Mouse (Mus musculus) midbrain, postnatal 0 days (tissue): ENCODE results near the gene Hunk. TPM values are rescaled to one million over a fixed set of nuclear protein-coding genes. Genes with fewer than 3 reads are reported as not detected.

Experiments used
- ATAC-seq: fragments of 200-750 bp; cut with Nextera tagmentation; 2 replicates; pipeline ENCODE4 v1.8.0; 2017; ENCODE audit warnings: moderate number of reproducible peaks, mild to moderate bottlenecking, moderate TSS enrichment, moderate library complexity; ENCODE audit not compliant: low FRiP score
- DNase-seq: peaks from one replicate; pipeline ENCODE4 v3.0.0-alpha.2; 2015; ENCODE audit warnings: low spot score
- H3K27ac ChIP-seq: fragments of 300-500 bp; sonication (generic); 2 replicates; pipeline ENCODE4 v1.5.1; 2014; ENCODE audit warnings: low read depth, mild to moderate bottlenecking, low read length, mixed read lengths
- H3K27me3 ChIP-seq: fragments of 300-500 bp; sonication (generic); 2 replicates; pipeline ENCODE4 v1.6.1; 2014; ENCODE audit warnings: low read length, control low read depth, mixed read lengths; ENCODE audit not compliant: insufficient read depth
- H3K36me3 ChIP-seq: fragments of 300-500 bp; sonication (generic); 2 replicates; pipeline ENCODE4 v1.6.1; 2014; ENCODE audit warnings: low read length, control low read depth, mixed read lengths; ENCODE audit not compliant: insufficient read depth
- H3K4me1 ChIP-seq: fragments of 300-500 bp; sonication (generic); 2 replicates; pipeline ENCODE4 v1.6.1; 2014; ENCODE audit warnings: mild to moderate bottlenecking, control low read depth, antibody characterized with exemption, low read length, mixed read lengths; ENCODE audit not compliant: insufficient read depth
- H3K4me2 ChIP-seq: fragments of 300-500 bp; sonication (generic); 2 replicates; pipeline ENCODE4 v1.6.1; 2014; ENCODE audit warnings: low read depth, mild to moderate bottlenecking, low read length, mixed read lengths; ENCODE audit not compliant: poor library complexity, severe bottlenecking
- H3K4me3 ChIP-seq: fragments of 300-500 bp; sonication (generic); 2 replicates; pipeline ENCODE4 v1.5.1; 2014; ENCODE audit warnings: low read depth, mild to moderate bottlenecking, low read length, moderate library complexity
- H3K9ac ChIP-seq: fragments of 300-500 bp; sonication (generic); replicated peaks from 2 replicates; pipeline ENCODE4 v1.6.1; 2014; ENCODE audit warnings: mild to moderate bottlenecking, low read length, moderate library complexity, mixed read lengths; ENCODE audit not compliant: poor library complexity, severe bottlenecking
- H3K9me3 ChIP-seq: fragments of 300-500 bp; sonication (generic); 2 replicates; pipeline ENCODE4 v1.6.1; 2016; ENCODE audit warnings: low read length, control low read depth
- CTCF ChIP-seq: IDR thresholded peaks from 2 replicates; pipeline ENCODE4 v1.5.1; 2016; ENCODE audit warnings: antibody characterized with exemption, mild to moderate bottlenecking
- whole genome bisulfite sequencing: fragments of 180-500 bp; shearing (Covaris S2); extraction: QIAGEN DNeasy Blood & Tissue Kit; methylation state at CpG from one replicate; pipeline ENCODE4 v1.1.7; 2014; 5-methylcytosine and 5-hydroxymethylcytosine counted together
- polyA plus RNA-seq: library from polyadenylated mRNA; unstranded; fragments of >200 nt; fragmentation: Nextera tagmentation; extraction: Ambion mirVana; gene quantifications from 2 replicates; pipeline ENCODE4 v1.2.1, GENCODE M21; 2015
- total RNA-seq: library from RNA; depleted of rRNA; stranded (reverse); fragments of >200 nt; gene quantifications from 2 replicates; pipeline ENCODE4 v1.2.3, GENCODE M21; 2014

Hunk gene
- total and polyA plus RNA-seq, 2 experiments from 2014 or later = 3.9 to 12.8 TPM

DNA sequence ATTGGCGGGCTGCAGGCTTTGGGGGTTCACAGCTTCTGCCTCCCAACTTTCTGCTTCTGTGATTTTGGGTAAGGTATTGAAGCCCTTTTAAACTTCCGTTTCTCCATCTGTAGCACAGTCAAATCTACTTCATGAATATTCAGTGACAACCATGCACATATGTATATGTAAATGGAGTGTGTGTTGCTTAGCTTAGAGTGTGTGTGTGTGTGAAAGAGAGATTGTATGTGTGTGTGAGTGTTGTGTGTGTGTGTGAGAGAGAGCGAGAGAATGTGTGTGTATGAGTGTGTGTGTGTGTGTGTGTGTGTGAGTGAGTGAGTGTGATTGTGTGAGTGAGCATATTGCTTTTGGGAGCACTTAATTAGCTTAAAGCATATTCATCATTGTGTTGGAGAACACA, 19.4 kb downstream of the Hunk start:
- no peak for TF ChIP-seq CTCF
- DNase-seq = no peak

DNA sequence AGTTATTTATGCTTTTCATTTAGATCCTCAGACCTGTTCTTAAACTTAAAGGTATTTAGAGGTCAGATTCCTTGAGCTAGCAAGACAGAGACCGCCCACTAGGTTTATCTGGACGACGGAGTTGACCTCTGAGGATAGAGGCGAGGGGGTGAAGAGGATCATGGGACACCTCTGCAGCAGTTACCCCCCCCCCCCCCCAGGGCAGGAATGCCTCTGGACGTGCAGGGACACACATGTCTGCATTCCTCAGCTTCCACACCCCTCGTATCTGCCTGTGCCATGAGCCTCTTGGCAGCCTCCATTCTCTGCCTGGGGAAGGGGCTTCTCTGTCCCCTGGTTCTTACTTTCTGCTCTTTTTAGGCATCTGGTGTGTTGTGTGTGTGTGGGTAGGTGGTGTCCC, 19.8 kb downstream of the Hunk start:
- Histone ChIP-seq H3K27me3 (no peaks in the 10 kb centered on the region), H3K9ac (no peak overlapping the region), H3K4me3 (no peak overlapping the region), H3K4me1 (no peaks in the 10 kb centered on the region), H3K36me3 (no peaks in the 10 kb centered on the region), H3K4me2 (no peak overlapping the region), H3K27ac (no peak overlapping the region), H3K9me3 (no peaks in the 10 kb centered on the region)
- ATAC-seq (no peak), DNase-seq (no peak)
- WGBS = 56% methylated on average over 6 of the region's 6 CpGs
- TF ChIP-seq CTCF = no peak

More for the DNA sequence above, 19.4 kb downstream of the Hunk start:
- Histone ChIP-seq H3K4me1 (no peaks in the 10 kb centered on the region), H3K4me3 (no peak overlapping the region), H3K36me3 (no peaks in the 10 kb centered on the region), H3K9ac (no peak overlapping the region), H3K27me3 (no peaks in the 10 kb centered on the region), H3K9me3 (no peaks in the 10 kb centered on the region), H3K27ac (no peak overlapping the region), H3K4me2 (no peak overlapping the region)
- no peak for ATAC-seq
- 78% methylated on average over 3 of the region's 3 CpGs for WGBS

DNA sequence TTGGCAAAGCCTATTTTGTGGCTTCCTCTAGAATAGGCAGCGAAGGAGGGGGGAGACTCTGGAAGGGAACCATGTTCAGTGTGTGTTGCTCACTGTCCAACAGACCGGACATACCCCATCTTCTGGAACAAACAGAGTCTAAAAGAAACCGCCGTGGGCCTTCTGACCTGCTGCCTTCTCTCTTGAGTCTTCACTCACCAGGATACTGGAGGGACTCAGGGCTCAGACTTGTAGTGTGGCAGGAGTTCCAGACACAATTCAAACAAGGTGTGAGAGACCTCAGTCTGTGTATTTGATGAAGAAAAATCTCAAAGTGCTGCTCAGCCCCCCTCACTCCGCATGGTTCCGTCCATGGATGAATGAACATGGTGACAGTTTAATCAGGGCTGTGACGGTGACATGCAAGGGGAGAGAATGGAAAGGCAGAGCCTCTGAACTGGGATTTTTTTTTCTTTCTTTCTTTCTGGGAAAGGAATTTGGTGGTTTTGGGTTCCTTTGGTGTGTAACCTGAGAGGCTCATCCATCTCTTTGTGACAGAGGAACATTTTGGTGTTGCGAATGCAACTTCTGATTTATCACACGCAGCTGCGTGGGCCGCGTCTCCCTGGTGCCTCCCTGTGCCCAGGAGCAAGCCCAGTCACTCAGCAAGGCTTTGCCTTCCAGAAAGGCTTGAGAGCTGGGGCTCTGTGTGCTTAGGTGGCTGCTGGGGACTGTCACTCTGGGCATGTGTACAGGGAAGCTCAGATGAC, 21.9 kb downstream of the Hunk start:
- Histone ChIP-seq H3K4me3 (no peak overlapping the region), H3K27me3 (no peaks in the 10 kb centered on the region), H3K9ac (no peak overlapping the region), H3K4me1 (no peaks in the 10 kb centered on the region), H3K36me3 (no peaks in the 10 kb centered on the region), H3K4me2 (no peak overlapping the region), H3K9me3 (no peaks in the 10 kb centered on the region), H3K27ac (no peak overlapping the region)
- ATAC-seq = 0 out of 2 replicates have a peak, but pooled peaks have one; percentile 20
- DNase-seq = peak; percentile 37
- TF ChIP-seq CTCF = no peak
- 29% methylated on average over 12 of the region's 12 CpGs for WGBS

DNA sequence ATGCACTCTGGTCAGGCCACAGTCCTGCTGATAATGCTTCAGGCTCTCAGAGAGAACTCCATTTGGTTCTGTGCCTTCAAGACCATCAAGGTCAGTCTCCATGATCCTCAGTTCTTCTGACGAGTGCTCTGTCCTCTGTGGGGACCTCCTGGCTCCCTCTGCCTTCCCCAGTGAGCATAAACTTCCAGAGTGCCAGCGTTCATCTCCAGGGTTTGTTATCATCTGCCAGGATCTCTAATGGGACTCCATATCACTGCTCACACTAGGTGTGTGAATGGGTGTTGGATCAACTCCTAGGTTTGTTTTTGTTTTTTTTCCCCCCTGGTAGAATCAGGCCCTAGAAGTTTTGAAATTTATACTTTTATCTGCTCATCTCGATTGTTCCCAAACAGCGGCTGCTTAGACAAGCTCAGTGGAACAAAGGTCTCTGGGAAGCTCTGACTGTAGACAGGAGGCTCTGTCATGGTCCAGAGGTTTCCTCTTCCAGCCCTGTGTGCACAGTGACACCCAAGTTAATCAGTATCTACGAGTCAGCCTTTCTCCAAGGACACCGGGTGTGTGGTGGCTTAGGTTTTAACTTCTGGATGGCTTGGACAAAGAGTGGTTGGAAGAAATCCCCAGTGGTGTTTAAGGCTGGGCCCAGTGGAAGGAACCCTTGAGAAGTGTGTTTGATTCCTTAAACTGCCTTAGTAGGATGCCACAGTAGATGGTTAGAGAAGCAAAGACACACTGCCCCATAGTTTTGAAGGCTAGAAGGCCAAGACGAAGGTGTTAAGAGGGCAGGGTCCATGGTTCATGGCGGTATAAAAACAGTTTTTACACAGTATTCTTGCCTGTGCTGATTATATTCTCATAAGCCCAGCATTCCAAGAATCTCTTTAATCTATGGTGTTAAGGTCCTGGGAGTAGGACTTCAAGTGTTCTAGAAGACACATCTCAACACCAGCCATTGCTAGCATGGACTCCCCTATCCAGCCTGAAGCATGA, 26.6 kb downstream of the Hunk start:
- Histone ChIP-seq H3K27ac (no peak overlapping the region), H3K4me1 (no peaks in the 10 kb centered on the region), H3K4me2 (no peak overlapping the region), H3K9ac (no peak overlapping the region), H3K36me3 (no peaks in the 10 kb centered on the region), H3K4me3 (no peak overlapping the region), H3K9me3 (no peaks in the 10 kb centered on the region), H3K27me3 (no peaks in the 10 kb centered on the region)
- DNase-seq = no peak
- no peak for ATAC-seq
- no peak for TF ChIP-seq CTCF
- 88% methylated on average over 8 of the region's 8 CpGs for WGBS

DNA sequence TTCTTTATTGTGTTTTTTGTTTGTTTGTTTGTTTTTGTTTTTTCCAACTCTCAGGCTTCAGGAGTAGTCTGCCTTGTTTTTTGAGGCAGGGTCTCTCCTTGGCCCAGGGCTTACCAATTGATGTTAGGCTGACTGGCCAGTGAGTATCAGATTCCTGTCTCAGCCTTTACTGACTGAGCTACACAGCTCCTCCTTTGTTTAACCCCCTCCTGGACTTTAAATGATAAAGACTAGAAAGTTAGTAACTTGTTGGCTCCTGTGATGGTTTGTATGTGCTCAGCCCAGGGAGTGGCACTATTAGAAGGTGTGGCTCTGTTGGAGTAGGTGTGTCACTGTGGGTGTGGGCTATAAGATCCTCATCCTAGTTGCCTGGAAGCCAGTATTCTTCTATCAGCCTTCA, 30.8 kb downstream of the Hunk start:
- H3K4me2 ChIP-seq = no peak overlapping the region
- no peak for ATAC-seq
- H3K36me3 ChIP-seq = no peaks in the 10 kb centered on the region
- 0 out of 2 replicates have a peak, but pooled peaks cover 6% of the 10 kb centered on the region for H3K4me1 ChIP-seq
- H3K9ac ChIP-seq = no peak overlapping the region
- H3K4me3 ChIP-seq = no peak overlapping the region
- DNase-seq = no peak
- H3K27ac ChIP-seq = no peak overlapping the region
- no peaks in the 10 kb centered on the region for H3K9me3 ChIP-seq
- TF ChIP-seq CTCF = no peak
- H3K27me3 ChIP-seq = no peaks in the 10 kb centered on the region
